Mouse (Mus musculus) T-cell, adult 2 months (primary cell): ENCODE data around the gene Kif26b.

Source experiments
- DNase-seq: peaks from one replicate; pipeline ENCODE4 v3.0.0; 2022; ENCODE audit warnings: low spot score

Gene Kif26b

GRCm38 (mm10) chr1:178716411-178716810, 187.5 kb downstream of the Kif26b start:
- no peak for DNase-seq

GRCm38 (mm10) chr1:178720821-178721220, 191.9 kb downstream of the Kif26b start:
- DNase-seq, result no peak

- DNase-seq, result no peak
Observed at GRCm38 (mm10) chr1:178722793-178723192, 193.9 kb downstream of the Kif26b start.

GRCm38 (mm10) chr1:178725536-178725935, 196.6 kb downstream of the Kif26b start:
- DNase-seq, result no peak

GRCm38 (mm10) chr1:178728256-178728655, 199.3 kb downstream of the Kif26b start:
- DNase-seq, result no peak

GRCm38 (mm10) chr1:178730271-178730670, 201.3 kb downstream of the Kif26b start:
- DNase-seq, result no peak

- no peak for DNase-seq
Observed at GRCm38 (mm10) chr1:178733035-178733434, 204.1 kb downstream of the Kif26b start.

- no peak for DNase-seq
Observed at GRCm38 (mm10) chr1:178734576-178734975, 205.7 kb downstream of the Kif26b start.

GRCm38 (mm10) chr1:178736931-178737330, 208.0 kb downstream of the Kif26b start:
- no peak for DNase-seq

GRCm38 (mm10) chr1:178743820-178744219, 214.9 kb downstream of the Kif26b start:
- DNase-seq, result no peak

GRCm38 (mm10) chr1:178744526-178744925, 215.6 kb downstream of the Kif26b start:
- DNase-seq, result no peak

GRCm38 (mm10) chr1:178744961-178745360, 216.0 kb downstream of the Kif26b start:
- DNase-seq, result no peak

GRCm38 (mm10) chr1:178745471-178745870, 216.5 kb downstream of the Kif26b start:
- DNase-seq, result no peak

GRCm38 (mm10) chr1:178747279-178748221, 218.6 kb downstream of the Kif26b start:
- no peak for DNase-seq

- DNase-seq, result no peak
Observed at GRCm38 (mm10) chr1:178748222-178748600, 219.3 kb downstream of the Kif26b start.

- DNase-seq, result no peak
Observed at GRCm38 (mm10) chr1:178748617-178749016, 219.7 kb downstream of the Kif26b start.

GRCm38 (mm10) chr1:178749786-178750185, 220.9 kb downstream of the Kif26b start:
- no peak for DNase-seq

- DNase-seq, result no peak
Observed at GRCm38 (mm10) chr1:178758441-178758840, 229.5 kb downstream of the Kif26b start.

GRCm38 (mm10) chr1:178762125-178762741, 233.3 kb downstream of the Kif26b start:
- DNase-seq, result no peak

- DNase-seq, result no peak
Observed at GRCm38 (mm10) chr1:178764914-178765313, 236.0 kb downstream of the Kif26b start.

GRCm38 (mm10) chr1:178765650-178766049, 236.7 kb downstream of the Kif26b start:
- DNase-seq, result no peak

- DNase-seq, result no peak
Observed at GRCm38 (mm10) chr1:178768976-178769375, 240.1 kb downstream of the Kif26b start.

- no peak for DNase-seq
Observed at GRCm38 (mm10) chr1:178769988-178770387, 241.1 kb downstream of the Kif26b start.
